Mouse (Mus musculus): ENCODE measurements around the gene Uvssa.
"Not testable (repeated sequence)": the region's sequence is repeated elsewhere in the genome, so short reads cannot be mapped to it uniquely, and the experiment has no call there.

Gene Uvssa

DNA sequence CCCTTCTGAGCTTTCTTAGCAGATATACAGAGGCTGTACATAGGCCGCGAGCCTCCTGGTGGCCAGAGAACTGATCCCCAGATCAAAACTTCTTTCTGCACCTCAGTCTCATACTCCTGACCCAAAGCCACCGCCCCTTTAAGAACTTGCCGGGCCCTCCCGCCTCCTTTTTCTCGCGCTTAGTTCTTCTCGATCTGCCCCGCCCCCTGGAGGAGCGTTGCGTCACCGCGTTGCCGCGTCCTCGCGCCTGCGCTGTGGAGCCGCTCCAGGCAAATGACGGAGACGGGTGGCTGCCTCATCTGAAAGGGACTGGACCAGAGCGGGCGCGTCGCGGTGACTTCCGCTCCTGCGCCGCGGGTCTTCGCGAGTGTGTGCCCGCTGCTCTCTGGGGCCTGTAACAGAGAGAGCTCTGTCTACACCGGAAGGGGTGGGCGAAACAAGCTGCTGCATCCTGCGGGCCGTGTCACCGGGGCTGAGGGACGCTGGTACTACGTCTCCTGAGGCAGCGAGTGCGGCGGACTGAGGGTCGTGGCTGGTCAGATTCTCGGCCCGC lies at the start of gene Uvssa:
Uvssa (plus strand) TSS at position 248 of the 553 bp plus-strand sequence.
- DNase-seq (ENCODE audit: low spot score), result peak; percentile 99

DNA sequence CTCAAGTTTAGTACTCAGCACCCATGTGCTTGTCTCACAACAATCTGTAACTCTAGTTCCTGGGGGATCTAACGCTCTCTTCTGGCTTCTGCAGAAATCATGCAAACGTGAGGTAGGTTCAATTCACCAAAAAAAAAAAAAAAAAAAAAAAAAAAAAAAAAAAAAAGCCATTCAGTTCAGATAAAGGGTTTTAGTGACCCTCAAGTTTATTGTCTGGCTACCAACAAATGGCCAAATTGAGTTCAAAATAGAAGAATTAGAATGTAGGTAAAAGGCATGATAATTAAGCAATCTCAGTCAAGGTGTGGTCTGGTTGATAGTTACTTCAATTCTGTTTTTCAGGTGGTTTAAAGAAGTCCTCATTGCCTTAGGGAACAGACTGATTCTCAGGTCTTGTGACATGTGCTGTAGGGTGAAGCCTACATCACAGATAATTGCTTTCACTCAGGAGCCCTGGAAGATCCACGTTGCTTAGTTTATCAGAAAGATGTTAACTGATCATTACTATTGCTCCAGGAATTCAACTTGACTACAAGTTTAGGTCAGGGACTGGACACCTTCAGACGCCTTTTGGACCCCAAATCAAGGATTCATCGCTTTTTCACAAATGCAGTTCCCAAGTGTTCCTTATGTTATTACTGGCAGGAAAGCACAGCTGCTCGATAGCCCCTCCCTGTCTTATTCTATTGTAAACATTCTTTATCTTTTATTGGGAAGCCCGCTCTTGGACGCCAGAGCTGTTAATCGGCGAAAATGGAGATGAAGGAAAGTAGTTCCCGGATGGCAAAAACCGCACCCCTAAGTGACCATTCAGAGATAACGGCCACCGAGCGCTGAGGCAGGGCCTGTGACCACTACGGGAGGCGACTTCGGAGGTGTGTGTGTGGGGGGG lies 43.7 kb upstream of the Uvssa start:
- no peak for DNase-seq (ENCODE audit: low spot score)

DNA sequence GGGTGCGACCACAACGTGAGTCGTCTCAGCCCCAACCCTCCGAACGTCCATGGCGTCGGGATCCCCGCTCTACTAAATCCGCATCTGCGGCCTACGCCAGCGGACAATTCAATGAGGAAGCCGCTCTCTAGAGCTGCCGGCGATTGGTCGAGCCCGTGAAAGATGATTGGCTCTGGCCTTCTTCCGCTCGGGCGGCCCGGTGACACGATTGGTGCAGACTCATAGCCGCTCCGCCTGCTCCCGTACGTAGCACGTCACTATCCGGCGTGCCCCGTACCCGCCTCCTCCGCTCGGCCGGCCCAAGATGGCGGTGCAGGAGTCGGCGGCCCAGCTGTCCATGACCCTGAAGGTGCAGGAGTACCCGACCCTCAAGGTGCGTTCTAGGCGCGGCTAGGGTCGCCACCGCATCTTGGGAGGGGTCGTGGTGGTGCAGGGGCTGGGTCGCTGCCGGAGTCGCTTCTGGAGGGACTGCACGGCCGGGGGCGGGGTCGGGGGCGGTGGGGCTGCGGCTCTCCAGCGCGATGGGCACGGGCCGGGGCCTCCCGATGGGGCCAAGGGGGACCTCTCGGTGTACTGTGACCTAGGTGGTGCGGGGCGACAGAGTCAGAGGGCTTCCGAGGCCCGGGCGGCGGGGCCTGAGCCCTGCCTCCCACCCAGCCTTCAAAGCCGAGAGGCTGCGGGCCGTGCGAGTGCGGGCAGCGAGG lies 42.9 kb upstream of the Uvssa start, which contains the start of gene Maea:
Maea (plus strand) TSS at position 237 of the 704 bp plus-strand sequence.
- DNase-seq (ENCODE audit: low spot score), result peak; percentile 94

DNA sequence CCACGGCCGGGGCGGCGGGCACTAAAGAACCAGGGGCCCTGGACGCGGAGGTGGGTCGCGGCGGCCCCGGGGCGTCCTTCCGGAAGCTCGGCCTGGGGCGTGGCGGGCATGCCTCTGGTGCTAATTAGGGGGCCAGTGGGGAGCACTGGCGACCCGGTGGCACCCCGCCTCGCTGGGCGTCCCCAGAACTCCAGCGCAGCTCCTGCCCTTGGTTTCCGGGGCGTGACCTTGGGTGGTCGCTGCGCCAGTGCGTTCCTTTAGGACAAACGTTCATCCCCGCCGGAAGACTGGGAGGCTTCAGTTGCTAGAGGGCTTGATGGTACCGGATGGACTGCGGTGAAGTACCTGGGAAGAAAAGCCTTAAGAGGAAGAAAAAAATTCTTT lies 42.4 kb upstream of the Uvssa start:
- peak; percentile 42 for DNase-seq (ENCODE audit: low spot score)

DNA sequence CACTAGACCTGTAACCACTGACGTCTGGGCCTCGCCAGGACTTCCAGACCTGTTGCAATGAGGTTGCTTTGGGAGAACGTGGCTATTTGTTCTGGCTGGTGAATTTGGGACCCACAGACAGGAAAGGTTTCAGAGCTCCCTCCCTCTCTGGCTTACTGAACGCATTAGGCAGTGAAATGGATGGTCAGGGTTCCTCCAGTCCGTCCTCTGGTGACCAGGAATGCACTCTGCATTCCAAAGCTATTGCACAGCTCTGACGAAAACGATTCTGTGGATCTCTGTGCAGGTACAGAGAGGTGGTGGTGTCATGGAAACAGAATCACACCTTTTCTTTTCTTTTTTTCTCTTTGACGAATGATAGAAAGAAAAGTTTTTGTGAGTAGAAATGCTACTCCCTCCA lies 41.1 kb upstream of the Uvssa start:
- no peak for DNase-seq (ENCODE audit: low spot score)

DNA sequence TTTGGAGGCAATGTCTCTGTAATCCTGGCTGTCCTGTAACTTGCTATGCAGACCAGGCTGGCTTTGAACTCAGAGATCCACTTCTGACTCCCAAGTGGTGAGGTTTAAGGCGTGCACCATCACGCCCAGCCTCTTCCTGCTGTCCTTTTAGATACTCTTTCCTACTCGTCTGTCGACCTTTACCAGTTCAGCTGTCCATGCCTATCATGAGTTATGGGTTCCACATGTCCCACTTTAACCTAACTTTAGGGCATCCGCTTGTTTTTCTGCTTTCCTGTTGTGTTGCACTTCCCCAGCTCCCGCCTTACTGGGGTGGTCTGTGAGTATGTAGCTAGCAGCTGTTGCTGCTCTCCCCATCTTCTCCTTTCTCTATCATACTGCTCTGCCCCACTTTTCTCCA lies 37.2 kb upstream of the Uvssa start:
- DNase-seq (ENCODE audit: low spot score), result no peak

DNA sequence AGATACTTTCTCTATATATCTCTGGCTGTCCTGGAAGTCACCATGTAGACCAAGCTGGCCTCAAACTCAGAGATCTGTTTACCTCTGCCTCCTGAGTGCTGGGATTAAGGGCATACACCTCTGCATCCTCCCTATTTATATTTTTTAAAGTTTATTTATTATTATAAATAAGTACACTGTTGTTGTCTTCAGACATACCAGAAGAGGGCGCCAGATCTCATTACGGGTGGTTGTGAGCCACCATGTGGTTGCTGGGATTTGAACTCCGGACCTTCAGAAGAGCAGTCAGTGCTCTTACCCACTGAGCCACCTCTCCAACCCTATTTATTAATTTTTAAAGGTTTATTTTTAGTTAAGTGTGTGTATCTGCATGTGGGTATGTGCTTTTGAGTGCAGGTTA lies 36.1 kb upstream of the Uvssa start:
- DNase-seq (ENCODE audit: low spot score), result not testable (repeated sequence)

DNA sequence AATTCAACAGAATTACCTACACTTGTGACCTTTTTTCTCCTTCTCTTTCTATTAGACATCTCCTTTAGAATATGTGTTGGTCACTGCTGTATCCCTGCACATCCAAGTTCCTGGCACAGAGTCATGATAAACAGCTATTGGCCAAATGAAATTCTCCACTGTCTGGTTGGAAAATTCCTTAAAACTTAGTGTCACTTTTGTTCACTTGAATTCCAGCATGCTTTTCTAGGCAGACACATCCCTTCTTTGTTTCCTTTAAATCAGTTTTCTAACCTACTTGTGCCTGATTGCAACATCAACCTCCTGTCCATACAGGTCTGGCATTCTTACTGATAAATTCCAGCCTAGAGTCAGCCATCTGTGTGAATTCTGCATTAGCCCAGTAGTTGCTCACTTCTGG lies 35.5 kb upstream of the Uvssa start:
- no peak for DNase-seq (ENCODE audit: low spot score)

DNA sequence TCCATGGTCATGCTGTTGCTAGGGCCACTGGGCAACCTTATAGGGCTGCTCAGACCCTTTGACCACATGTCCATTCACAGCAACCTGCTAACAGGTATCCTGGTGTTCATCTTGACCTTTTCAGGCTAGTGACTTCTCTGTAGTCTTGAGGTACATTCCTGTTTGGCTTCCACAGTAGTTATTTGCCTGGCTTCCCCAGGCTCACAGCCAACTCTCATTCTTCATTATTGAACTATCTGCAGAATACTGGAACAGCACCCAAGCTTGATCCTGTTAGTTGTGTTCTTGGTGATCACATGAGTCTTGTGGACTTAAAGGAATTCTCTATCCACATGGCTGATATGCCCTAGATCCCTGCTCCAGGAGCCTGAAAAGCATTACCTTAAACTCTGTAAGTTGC lies 34.8 kb upstream of the Uvssa start:
- DNase-seq (ENCODE audit: low spot score), result no peak

DNA sequence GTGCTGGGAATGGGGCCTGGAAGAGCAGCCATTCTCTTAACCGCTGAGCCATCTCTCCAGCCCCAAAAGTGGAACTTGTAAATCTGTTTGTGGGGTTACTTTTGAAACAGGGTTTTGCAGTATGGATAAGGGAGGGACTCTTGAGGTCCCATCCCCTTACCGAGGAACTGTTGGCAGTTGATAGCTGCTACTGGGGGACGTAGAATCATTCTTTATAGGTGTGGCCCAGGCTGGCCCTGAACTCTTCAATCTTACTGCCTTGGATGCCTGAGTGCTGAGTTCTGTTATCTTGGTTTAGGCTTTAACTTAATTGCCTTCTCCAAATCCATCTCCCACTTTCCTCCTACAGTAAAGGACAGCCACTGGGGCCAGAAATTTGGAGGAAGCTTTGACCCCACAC lies 34.3 kb upstream of the Uvssa start:
- no peak for DNase-seq (ENCODE audit: low spot score)

DNA sequence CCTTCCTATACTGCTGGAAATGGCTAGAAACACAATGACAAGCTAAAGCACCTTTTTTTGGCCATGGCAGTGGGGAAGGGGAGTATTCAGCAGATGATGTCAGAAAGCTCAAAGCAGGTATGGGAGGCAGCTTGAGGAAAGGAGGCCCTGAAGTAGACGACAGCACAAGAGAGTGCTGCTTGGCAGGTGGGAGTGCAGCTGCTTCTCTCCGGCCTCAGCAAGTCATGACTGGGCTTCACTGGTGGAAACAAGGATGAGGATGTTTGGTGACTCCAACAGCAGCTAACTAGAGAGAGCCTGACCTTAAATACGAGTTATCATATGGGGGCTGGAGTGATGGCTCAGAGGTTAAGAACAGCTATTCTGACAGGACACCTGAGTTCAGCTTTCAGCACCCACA lies 30.7 kb upstream of the Uvssa start:
- no peak for DNase-seq (ENCODE audit: low spot score)

DNA sequence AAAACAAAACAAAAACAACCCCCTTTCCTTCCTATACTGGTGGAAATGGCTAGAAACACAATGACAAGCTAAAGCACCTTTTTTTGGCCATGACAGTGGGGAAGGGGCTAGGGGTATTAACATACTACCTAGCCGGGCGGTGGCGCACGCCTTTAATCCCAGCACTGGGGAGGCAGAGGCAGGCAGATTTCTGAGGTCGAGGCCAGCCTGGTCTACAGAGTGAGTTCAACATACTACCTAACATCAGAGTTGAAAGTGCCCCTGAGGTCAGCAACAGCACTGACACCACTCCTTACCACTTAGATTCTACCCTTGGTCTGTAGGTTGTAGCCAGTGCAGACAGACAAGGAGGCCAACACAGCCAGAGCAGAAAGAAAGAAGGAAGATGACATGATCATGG lies 29.1 kb upstream of the Uvssa start:
- DNase-seq (ENCODE audit: low spot score), result no peak

DNA sequence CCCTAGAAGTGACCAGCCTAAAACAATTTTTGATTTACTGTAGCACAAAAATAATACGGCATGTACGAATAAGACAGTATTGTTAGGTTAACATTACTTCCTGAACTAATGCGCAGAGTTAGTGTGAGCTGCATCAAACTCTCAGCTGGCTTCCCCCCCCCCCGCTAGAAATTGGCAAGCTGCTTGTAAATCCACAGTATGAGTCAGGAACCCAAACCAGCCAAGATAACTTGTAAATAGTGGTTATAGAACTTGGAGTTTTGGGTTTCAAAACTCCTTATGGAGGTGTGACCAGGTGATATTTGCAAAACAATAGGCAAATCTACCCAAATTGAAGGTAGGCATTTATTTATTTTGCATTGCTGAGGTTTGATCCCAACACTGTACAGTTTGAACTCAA lies 28.6 kb upstream of the Uvssa start:
- DNase-seq (ENCODE audit: low spot score), result no peak

DNA sequence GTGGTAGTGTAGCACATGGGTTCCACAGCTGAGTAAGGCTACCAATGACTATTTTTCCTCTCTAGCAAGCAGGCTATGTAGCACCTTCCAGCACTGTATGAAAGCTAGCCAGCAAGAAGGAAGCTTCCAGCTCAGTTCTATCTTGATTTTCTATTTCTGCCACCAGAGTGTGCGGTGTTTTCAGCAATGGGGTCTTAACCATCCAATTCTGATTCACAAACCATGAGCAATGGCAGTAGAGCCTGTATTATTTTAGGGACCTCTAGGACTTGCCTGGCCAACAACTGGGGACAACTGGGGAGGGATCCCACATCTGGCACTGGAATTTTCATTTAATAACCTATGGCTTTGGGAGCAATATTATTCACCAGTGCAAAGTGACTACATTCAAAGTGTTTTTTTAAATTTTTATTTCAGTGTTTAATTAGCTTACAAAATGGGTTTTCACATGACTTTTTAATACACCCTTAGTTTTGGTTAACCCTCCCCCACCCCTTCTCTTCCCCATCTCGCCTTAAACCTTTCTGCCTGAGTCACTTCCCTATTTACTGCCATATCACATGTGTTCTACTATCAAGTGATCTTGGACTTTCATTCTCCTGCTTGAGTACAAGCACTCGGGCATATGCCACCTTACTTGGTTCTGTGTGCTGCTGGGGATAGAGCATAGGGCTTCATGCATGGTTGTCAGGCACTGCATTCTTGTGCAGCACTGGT lies 26.6 kb upstream of the Uvssa start:
- DNase-seq (ENCODE audit: low spot score), result no peak

DNA sequence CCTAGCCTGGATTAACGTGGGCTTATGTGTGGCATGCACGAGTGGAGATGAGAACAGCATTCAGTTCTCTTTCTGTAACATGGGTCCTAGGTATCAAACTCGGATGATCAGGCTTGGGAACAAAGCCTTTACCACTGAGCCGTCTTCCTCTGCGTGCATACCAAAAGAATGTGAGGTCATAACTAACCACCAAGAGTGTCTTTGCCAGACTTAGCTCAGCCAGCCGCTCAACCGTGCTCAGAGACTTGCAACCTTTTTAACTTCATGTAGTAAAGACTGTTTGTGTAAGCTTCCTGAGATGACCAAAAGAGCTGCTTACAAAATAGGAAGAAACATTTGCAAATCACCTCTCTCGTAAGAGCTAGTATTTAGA lies 26.1 kb upstream of the Uvssa start:
- no peak for DNase-seq (ENCODE audit: low spot score)

DNA sequence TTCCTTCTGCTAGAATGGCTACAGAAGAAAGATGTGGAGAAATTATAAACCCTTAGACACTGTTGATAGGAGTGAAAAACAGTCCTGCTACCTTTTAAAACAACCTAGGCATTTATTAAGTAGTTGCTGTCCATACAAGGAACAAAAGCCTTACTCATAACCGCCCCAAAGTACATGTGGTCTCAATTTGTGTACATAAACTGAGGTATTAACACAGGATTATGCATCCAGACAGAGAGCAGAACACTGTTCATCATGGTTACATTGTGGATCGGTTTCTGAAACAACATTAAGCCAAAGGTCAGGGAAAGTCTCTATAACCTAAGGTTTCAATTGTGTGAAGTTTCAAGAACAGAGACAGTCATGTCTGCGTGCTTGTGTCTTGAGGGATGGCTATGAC lies 25.3 kb upstream of the Uvssa start:
- no peak for DNase-seq (ENCODE audit: low spot score)

DNA sequence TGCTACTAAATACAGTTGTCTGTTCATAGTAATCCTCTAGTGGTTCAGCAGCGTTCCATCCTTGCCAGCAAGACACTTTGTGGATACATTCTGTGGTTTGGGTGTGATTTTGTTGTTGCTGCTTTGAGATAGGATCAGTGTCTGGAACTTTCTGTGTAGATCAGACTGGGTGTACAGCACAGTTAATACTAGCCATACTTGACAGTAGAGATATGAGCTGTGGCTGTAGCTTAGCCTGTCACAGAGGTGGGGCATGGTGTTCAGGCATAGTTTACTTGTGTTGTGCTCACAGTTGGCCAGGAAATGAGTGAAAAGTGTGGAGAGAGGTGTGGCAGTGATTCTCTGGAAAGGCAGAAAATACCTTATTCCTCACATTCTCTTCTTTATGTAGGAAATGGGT lies 20.9 kb upstream of the Uvssa start:
- DNase-seq (ENCODE audit: low spot score), result no peak

DNA sequence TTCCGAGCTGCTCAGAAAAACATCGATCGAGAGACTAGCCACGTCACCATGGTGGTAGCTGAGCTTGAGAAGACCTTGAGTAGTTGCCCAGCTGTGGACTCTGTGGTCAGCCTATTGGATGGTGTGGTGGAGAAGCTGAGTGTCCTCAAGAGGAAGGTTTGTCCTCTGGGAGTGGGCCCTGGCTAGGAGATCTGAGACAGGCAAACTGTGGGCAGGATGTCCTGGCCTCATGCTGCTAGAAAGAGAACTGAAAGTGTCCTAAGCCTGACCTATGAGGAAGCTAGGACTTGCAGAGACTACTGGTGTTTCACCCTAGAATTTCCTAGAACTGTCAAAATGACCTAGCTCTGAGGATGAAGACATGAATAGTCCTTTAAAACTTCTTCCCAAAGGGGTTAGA lies 19.9 kb upstream of the Uvssa start:
- no peak for DNase-seq (ENCODE audit: low spot score)

DNA sequence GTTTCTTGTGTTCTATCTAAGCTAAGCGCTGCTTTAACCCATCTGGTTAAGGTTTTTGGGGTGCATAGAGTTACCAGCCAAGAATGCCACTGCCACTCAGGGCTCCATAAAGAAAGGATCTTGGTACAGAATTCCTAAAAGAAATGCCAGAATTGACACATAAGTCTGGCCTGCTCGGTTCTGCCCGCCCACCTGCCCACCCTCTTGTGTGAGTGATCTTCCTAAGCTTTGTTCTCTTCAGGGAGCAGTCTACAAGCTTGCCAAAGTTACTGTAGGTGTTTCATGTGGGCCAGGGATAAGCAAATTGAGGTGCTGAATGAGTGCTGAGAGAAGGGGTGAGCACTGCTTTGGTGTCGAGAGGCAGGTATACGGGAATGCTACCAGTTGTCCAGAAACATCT lies 15.1 kb upstream of the Uvssa start:
- no peak for DNase-seq (ENCODE audit: low spot score)

DNA sequence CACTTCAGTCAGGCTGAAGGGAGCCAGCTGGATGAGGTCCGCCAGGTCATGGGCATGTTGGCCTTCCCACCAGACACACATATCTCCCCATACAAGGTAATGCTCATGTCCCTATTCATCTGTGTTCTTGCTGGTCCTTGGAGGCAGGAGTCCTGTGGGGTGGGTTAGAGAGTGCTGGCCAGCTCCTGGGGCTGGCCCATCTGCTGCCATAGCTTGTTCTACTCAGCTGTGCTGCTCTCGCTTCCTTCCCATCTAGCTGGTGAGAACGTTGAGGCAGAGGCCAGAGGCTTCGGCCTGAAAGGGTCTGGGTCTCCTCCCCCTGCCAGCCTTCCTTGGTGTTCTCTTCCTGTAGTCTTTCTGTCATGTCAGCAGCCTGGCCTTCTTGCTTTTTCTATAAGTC lies 9.7 kb upstream of the Uvssa start:
- DNase-seq (ENCODE audit: low spot score), result no peak

DNA sequence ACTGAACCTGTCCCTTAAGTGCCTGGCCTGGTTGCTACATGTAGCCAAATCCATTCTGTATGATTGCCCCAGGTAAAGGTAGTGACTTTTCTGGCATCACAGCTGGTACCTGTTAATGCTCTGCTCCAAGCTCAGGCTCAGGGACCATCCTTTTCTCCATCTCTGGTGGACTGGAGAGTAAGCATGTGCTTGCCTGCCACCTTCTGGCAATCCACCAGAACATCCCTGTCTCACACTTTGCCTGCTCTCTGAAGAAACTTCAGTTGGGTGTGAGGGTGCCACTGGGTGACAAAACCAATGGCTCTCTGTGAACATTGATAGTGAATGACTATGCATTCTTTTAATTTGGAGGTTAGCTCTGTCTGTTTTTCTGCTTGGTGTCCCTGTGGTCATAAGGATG lies 7.2 kb upstream of the Uvssa start:
- DNase-seq (ENCODE audit: low spot score), result no peak

DNA sequence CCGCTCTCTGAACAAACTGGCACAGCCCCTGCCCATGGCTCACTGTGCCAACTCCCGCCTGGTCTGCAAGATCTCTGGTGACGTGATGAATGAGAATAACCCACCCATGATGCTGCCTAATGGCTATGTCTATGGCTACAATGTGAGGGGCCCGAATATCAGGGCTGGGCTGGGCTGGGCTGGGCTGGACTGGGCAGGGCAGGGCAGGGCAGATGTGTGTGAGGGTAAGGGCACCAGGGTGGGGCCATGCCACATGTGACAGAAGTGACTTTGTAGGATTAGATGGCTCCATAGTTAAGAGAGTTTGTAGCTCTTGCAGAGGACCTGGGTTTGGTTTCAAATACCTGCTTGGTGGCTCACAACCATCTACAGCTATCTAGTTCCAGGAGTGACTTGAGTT lies 6.7 kb upstream of the Uvssa start:
- no peak for DNase-seq (ENCODE audit: low spot score)
